Mouse (Mus musculus) left cerebral cortex, postnatal 25 days (tissue): ENCODE data around the gene Tbc1d23. TPM values are rescaled to one million over a fixed set of nuclear protein-coding genes. Genes with fewer than 3 reads are reported as not detected.
"Not testable (repeated sequence)": the region's sequence is repeated elsewhere in the genome, so short reads cannot be mapped to it uniquely, and the experiment has no call there.

Experiments used
- DNase-seq, 2 experiments: peaks; one replicate each; pipeline ENCODE4 v3.0.0; 2022; ENCODE audit warnings: low spot score in 2 of 2, mixed read lengths in 1 of 2
- intact Hi-C: fragments of 180-260 bp; cut with DNase I; formaldehyde crosslinking; loops from one replicate; pipeline ENCODE4 v1.15.1; 2025
- total RNA-seq, 2 experiments: library from RNA; stranded (reverse); gene quantifications; 2 replicates each; pipeline ENCODE4 v1.2.3; 2021

Tbc1d23 gene
- total RNA-seq, 2 experiments from 2014 or later = 40.6 to 48.6 TPM

- DNase-seq = not testable (repeated sequence)
These were observed 620 bp upstream of the Tbc1d23 start for GRCm38 (mm10) chr16:57231937-57232310.

GRCm38 (mm10) chr16:57226444-57226843 lies 4.9 kb downstream of the Tbc1d23 start:
- DNase-seq = no peak
- intact Hi-C loops = no loop called here

More at GRCm38 (mm10) chr16:57231937-57232310, 620 bp upstream of the Tbc1d23 start:
- intact Hi-C loops = not testable (repeated sequence)

DNA sequence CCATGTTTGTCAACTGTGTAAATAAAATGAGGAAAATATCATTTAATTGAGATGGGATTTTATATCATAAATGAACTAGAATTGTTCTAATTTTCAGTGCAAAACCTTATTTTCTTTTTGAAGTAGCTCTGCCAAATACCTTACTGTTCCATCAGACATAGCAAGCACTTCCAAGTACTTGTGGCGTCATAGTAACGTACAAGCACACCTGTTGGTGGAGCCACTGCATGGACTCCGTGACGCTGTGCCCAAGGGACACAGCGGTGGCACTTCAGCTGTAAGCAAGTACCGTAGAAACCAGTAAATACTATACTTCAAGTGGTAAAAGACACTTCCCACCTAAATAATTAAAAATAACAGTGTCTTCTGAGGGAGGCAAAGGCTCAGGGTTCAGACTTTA lies 10.9 kb downstream of the Tbc1d23 start:
- intact Hi-C loops = no loop called here
- DNase-seq = no peak

GRCm38 (mm10) chr16:57215957-57216356 lies 15.3 kb downstream of the Tbc1d23 start:
- intact Hi-C loops = no loop called here
- no peak for DNase-seq

- intact Hi-C loops = no loop called here
- DNase-seq = peak in 1 of 2 experiments; percentile 57
These were observed 20.3 kb downstream of the Tbc1d23 start for GRCm38 (mm10) chr16:57211037-57211436.

- intact Hi-C loops = no loop called here
- no peak for DNase-seq
These were observed 23.0 kb downstream of the Tbc1d23 start for GRCm38 (mm10) chr16:57208342-57208741.

DNA sequence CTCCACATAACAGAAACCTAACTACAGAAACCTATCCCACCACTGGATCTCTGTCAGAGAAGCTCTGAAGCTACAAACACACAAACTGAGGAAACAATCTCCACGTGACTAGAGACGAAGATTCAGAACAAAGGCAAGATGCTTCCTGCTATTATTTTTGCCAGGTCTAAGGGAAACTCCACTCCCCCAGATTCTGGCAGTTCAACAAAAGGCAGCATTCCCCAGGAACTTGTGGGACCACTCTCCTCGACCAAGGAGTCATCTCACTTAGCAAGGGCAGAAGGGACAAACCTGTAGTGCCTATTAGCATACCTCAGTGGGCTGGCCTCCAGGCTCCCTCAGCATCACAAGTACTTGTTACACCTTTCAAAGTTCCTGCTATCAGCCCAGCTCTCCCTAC lies 34.0 kb downstream of the Tbc1d23 start:
- DNase-seq = no peak
- intact Hi-C loops = no loop called here

- no peak for DNase-seq
- intact Hi-C loops = no loop called here
These were observed 34.7 kb downstream of the Tbc1d23 start for GRCm38 (mm10) chr16:57196590-57196989.

- intact Hi-C loops = no loop called here
These were observed 40.1 kb downstream of the Tbc1d23 start for GRCm38 (mm10) chr16:57191214-57191613.

GRCm38 (mm10) chr16:57190390-57190789 lies 40.9 kb downstream of the Tbc1d23 start:
- no peak for DNase-seq
- intact Hi-C loops = no loop called here

More at GRCm38 (mm10) chr16:57191214-57191613, 40.1 kb downstream of the Tbc1d23 start:
- no peak for DNase-seq

DNA sequence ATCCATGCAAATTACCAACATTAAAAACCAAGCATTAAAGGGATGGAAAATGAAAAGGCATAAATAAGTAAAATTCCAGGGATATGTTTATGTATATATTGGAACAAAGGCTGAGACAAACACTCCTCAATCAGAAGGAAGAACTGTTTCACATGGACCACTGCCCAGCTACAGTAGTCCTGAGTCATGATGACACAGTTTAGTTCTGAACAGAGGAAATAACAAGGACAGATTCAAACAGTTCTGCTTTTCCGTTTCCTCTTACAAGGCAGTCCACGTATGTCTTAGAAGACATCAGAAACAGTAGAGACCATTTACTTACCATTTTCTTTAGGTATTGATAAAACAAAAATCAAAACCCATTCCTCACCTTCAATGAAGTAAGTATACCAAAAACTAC lies 41.8 kb downstream of the Tbc1d23 start:
- intact Hi-C loops = no loop called here
- DNase-seq = peak in 1 of 2 experiments; percentile 46

DNA sequence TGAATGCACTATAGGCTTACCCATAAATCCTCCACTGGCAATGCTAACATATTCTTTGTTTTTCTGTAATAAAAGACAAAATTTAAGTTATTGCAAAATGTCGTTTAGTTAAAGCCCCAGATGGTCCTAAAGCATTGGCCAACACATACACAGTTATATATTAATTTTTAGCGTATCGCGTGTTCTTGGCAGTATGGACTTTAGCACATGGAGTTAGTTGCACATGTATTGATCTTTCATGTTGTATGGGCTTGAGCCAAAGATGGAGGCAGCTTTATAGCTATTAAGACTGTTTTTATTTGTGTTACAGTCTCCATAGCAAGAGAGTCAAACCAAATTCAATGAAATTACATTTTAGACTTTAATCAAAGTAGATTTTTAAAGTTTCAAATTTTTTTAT lies 44.7 kb downstream of the Tbc1d23 start:
- intact Hi-C loops = no loop called here
- no peak for DNase-seq

DNA sequence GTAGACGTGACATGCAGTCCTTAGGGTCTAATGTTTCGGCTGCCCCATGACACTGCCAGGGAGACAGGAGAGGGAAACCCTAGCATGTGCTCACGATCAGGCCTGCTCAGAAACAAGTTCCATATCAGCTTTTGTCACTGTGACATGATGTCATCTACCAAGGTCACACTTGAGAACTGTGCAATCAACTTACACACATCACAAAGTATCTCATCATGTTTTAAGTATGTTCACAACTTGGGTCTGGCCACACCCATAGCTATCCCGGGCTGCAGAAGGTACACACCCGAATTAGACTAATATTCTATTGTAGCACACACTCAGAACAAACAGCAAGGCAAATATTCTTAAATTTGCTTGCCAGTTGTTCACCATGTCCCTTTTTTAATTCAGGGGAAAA lies 49.3 kb downstream of the Tbc1d23 start:
- no peak for DNase-seq
- intact Hi-C loops = no loop called here

GRCm38 (mm10) chr16:57181180-57181579 lies 50.1 kb downstream of the Tbc1d23 start:
- peak; percentile 36 to 62 for DNase-seq
- intact Hi-C loops = no loop called here

GRCm38 (mm10) chr16:57177664-57178063 lies 53.6 kb downstream of the Tbc1d23 start:
- no peak for DNase-seq

DNA sequence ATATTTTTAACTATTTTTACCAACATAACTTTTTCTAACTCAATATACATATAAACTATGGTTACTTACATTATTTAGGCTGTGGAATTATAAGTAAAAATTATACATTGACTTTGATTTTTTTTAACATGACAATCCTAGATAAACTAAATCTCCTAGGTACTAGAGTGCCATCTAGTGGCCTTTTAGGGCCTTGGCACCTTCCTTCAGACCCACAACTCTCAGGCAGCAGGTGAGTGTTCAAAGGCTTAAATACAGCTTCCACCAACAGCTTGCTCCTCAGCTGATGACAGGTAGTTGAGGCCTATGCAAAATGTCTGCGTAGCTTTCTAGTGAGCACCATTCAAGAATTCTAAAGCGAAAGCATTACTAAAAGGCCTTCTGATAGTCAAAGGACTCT lies 54.0 kb downstream of the Tbc1d23 start:
- intact Hi-C loops = no loop called here
- DNase-seq = peak in 1 of 2 experiments; percentile 48

More at GRCm38 (mm10) chr16:57177664-57178063, 53.6 kb downstream of the Tbc1d23 start:
- intact Hi-C loops = no loop called here

- intact Hi-C loops = no loop called here
- peak; percentile 52 to 93 for DNase-seq
These were observed 55.0 kb downstream of the Tbc1d23 start for GRCm38 (mm10) chr16:57176276-57176675.

- DNase-seq = no peak
- intact Hi-C loops = no loop called here
These were observed 55.6 kb downstream of the Tbc1d23 start for GRCm38 (mm10) chr16:57175751-57176150.

- intact Hi-C loops, DNase-seq: not testable (repeated sequence)
These were observed 56.8 kb downstream of the Tbc1d23 start for GRCm38 (mm10) chr16:57174480-57174879.

DNA sequence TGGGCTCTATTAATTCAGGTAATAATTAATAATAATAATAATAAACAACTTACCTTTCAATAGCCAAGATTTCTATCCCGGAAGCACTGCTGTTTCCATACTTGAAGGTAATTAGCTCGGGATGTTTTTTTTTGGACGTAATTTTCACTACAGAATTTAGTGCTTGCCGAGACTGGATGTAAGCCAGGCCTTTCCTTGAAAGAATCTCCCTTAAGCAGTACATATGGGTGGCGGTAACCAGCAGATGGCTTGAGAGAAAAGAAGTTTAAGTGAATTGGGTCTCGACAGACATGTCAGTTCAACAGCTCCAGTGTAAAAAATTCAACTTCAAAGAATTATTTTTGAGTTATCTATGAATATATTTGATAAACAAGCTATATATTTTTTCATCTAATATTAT lies 59.7 kb downstream of the Tbc1d23 start:
- DNase-seq = peak; percentile 36 to 72
- intact Hi-C loops = no loop called here

- intact Hi-C loops = no loop called here
- no peak for DNase-seq
These were observed 60.1 kb downstream of the Tbc1d23 start for GRCm38 (mm10) chr16:57171161-57171560.

- intact Hi-C loops = loop anchor here (5.0 to 10.0 kb wide), 2 partner anchors 46 to 427 kb away; partner anchors contain the start of gene Tomm70a
- no peak for DNase-seq
These were observed 63.1 kb downstream of the Tbc1d23 start for GRCm38 (mm10) chr16:57168236-57168635.
